Mouse (Mus musculus) heart, postnatal 0 days (tissue): ENCODE results near the gene Tmem259. TPM values are rescaled to one million over a fixed set of nuclear protein-coding genes. Genes with fewer than 3 reads are reported as not detected.

Experiments used
- ATAC-seq: fragments of 200-750 bp; cut with Nextera tagmentation; 2 replicates; pipeline ENCODE4 v1.8.0; 2017; ENCODE audit warnings: low read depth, moderate number of reproducible peaks, moderate library complexity; ENCODE audit not compliant: insufficient read depth
- DNase-seq: peaks from one replicate; pipeline ENCODE4 v3.0.0-alpha.2; 2016; ENCODE audit warnings: low spot score
- H3K27ac ChIP-seq: fragments of 300-500 bp; sonication (generic); 2 replicates; pipeline ENCODE4 v1.5.1; 2014; ENCODE audit warnings: low read depth, mild to moderate bottlenecking
- H3K27me3 ChIP-seq: fragments of 300-500 bp; sonication (generic); 2 replicates; pipeline ENCODE4 v1.6.1; 2014; ENCODE audit warnings: low read length, mixed read lengths; ENCODE audit not compliant: control insufficient read depth, insufficient read depth
- H3K36me3 ChIP-seq: fragments of 300-500 bp; sonication (generic); replicated peaks from 2 replicates; pipeline ENCODE4 v1.6.1; 2014; ENCODE audit warnings: low read length, mixed read lengths; ENCODE audit not compliant: control insufficient read depth, insufficient read depth
- H3K4me1 ChIP-seq: fragments of 300-500 bp; sonication (generic); 2 replicates; pipeline ENCODE4 v1.6.1; 2014; ENCODE audit warnings: antibody characterized with exemption; ENCODE audit not compliant: control insufficient read depth, insufficient read depth
- H3K4me2 ChIP-seq: fragments of 300-500 bp; sonication (generic); 2 replicates; pipeline ENCODE4 v1.6.1; 2014; ENCODE audit warnings: low read depth, mild to moderate bottlenecking, low read length, moderate library complexity
- H3K4me3 ChIP-seq: fragments of 300-500 bp; sonication (generic); 2 replicates; pipeline ENCODE4 v1.5.1; 2014; ENCODE audit warnings: low read depth, low read length
- H3K9ac ChIP-seq: fragments of 300-500 bp; sonication (generic); replicated peaks from 2 replicates; pipeline ENCODE4 v1.6.1; 2014; ENCODE audit warnings: low read depth, low read length, mixed read lengths
- H3K9me3 ChIP-seq: fragments of 300-500 bp; sonication (generic); replicated peaks from 2 replicates; pipeline ENCODE4 v1.6.1; 2016; ENCODE audit warnings: low read length; ENCODE audit not compliant: control insufficient read depth
- CTCF ChIP-seq: IDR thresholded peaks from 2 replicates; pipeline ENCODE4 v1.5.1; 2016; ENCODE audit warnings: antibody characterized with exemption, control low read depth, low read depth
- EP300 ChIP-seq: IDR thresholded peaks from 2 replicates; pipeline ENCODE4 v1.6.1; 2016; ENCODE audit warnings: antibody characterized with exemption, low read depth
- WGBS: fragments of 180-500 bp; shearing (Covaris S2); extraction: QIAGEN DNeasy Blood & Tissue Kit; methylation state at CpG from one replicate; pipeline ENCODE4 v1.1.7; 2014; 5-methylcytosine and 5-hydroxymethylcytosine counted together
- polyA plus RNA-seq: library from polyadenylated mRNA; unstranded; fragments of >200 nt; fragmentation: Nextera tagmentation; extraction: Ambion mirVana; gene quantifications from 2 replicates; pipeline ENCODE4 v1.2.1, GENCODE M21; 2015
- total RNA-seq: library from RNA; depleted of rRNA; stranded (reverse); fragments of >200 nt; gene quantifications from 2 replicates; pipeline ENCODE4 v1.2.3, GENCODE M21; 2014; ENCODE audit warnings: low replicate concordance

Tmem259 gene
- total and polyA plus RNA-seq, 2 experiments from 2014 or later = 18.0 to 162 TPM

- no peak overlapping the region for H3K4me3 ChIP-seq
- H3K4me2 ChIP-seq = no peak overlapping the region
- 0 out of 2 replicates have a peak, but pooled peaks cover 7% of the 10 kb centered on the region for H3K4me1 ChIP-seq
- H3K9me3 ChIP-seq = no peaks in the 10 kb centered on the region
- 40% methylated on average over 4 of the region's 4 CpGs for WGBS
- no peak overlapping the region for H3K27ac ChIP-seq
- no peaks in the 10 kb centered on the region for H3K36me3 ChIP-seq
- ATAC-seq = no peak
- H3K9ac ChIP-seq = no peak overlapping the region
- H3K27me3 ChIP-seq = no peaks in the 10 kb centered on the region
- TF ChIP-seq EP300 = no peak
- TF ChIP-seq CTCF = no peak
- no peak for DNase-seq
These were observed 27.4 kb downstream of the Tmem259 start for GRCm38 (mm10) chr10:79956643-79957154.

GRCm38 (mm10) chr10:79955691-79956090 lies 28.4 kb downstream of the Tmem259 start:
- no peak for DNase-seq
- no peaks in the 10 kb centered on the region for H3K9me3 ChIP-seq

GRCm38 (mm10) chr10:79953946-79954345 lies 30.2 kb downstream of the Tmem259 start:
- H3K4me3 ChIP-seq = no peak overlapping the region
- 82% methylated on average over 6 of the region's 6 CpGs for WGBS
- no peak overlapping the region for H3K27ac ChIP-seq
- DNase-seq = no peak
- H3K9me3 ChIP-seq = no peaks in the 10 kb centered on the region
- no peaks in the 10 kb centered on the region for H3K4me1 ChIP-seq
- no peak overlapping the region for H3K4me2 ChIP-seq
- H3K36me3 ChIP-seq = peaks cover 23% of the 10 kb centered on the region
- TF ChIP-seq EP300 (no peak), CTCF (peak; percentile 60)
- ATAC-seq = no peak
- no peak overlapping the region for H3K9ac ChIP-seq
- H3K27me3 ChIP-seq = no peaks in the 10 kb centered on the region

More at GRCm38 (mm10) chr10:79955691-79956090, 28.4 kb downstream of the Tmem259 start:
- Histone ChIP-seq H3K27ac (no peak overlapping the region), H3K4me3 (no peak overlapping the region), H3K9ac (no peak overlapping the region), H3K4me1 (0 out of 2 replicates have a peak, but pooled peaks cover 4% of the 10 kb centered on the region), H3K36me3 (peaks cover 9% of the 10 kb centered on the region; the same call in 1 of the 2 replicates), H3K27me3 (no peaks in the 10 kb centered on the region), H3K4me2 (no peak overlapping the region)
- TF ChIP-seq EP300 (no peak), CTCF (no peak)
- ATAC-seq = no peak
- WGBS = 69% methylated on average over 9 of the region's 9 CpGs

- H3K9me3 ChIP-seq = no peaks in the 10 kb centered on the region
- 79% methylated on average over 18 of the region's 18 CpGs for WGBS
- no peak overlapping the region for H3K4me2 ChIP-seq
- no peaks in the 10 kb centered on the region for H3K27me3 ChIP-seq
- no peak overlapping the region for H3K4me3 ChIP-seq
- H3K4me1 ChIP-seq = no peaks in the 10 kb centered on the region
- no peak overlapping the region for H3K27ac ChIP-seq
- H3K9ac ChIP-seq = no peak overlapping the region
- H3K36me3 ChIP-seq = peaks cover 23% of the 10 kb centered on the region
- no peak for TF ChIP-seq EP300
- no peak for TF ChIP-seq CTCF
- ATAC-seq (no peak), DNase-seq (no peak)
These were observed 33.5 kb downstream of the Tmem259 start for GRCm38 (mm10) chr10:79950661-79951060.

- Histone ChIP-seq H3K9me3 (no peaks in the 10 kb centered on the region), H3K27ac (no peak overlapping the region), H3K36me3 (peaks cover 23% of the 10 kb centered on the region), H3K4me1 (no peaks in the 10 kb centered on the region), H3K4me3 (no peak overlapping the region), H3K27me3 (no peaks in the 10 kb centered on the region), H3K4me2 (no peak overlapping the region), H3K9ac (no peak overlapping the region)
- WGBS = 70% methylated on average over 4 of the region's 4 CpGs
- TF ChIP-seq EP300 = no peak
- no peak for TF ChIP-seq CTCF
- DNase-seq = no peak
- no peak for ATAC-seq
These were observed 34.3 kb downstream of the Tmem259 start for GRCm38 (mm10) chr10:79949873-79950272.

GRCm38 (mm10) chr10:79947502-79947901 lies 36.6 kb downstream of the Tmem259 start:
- no peak for ATAC-seq
- Histone ChIP-seq H3K36me3 (peaks cover 23% of the 10 kb centered on the region), H3K4me1 (no peaks in the 10 kb centered on the region), H3K9me3 (no peaks in the 10 kb centered on the region), H3K27me3 (no peaks in the 10 kb centered on the region), H3K9ac (no peak overlapping the region), H3K4me3 (no peak overlapping the region), H3K27ac (no peak overlapping the region), H3K4me2 (no peak overlapping the region)
- no peak for TF ChIP-seq CTCF
- TF ChIP-seq EP300 = no peak
- DNase-seq = no peak
- 76% methylated on average over 6 of the region's 6 CpGs for whole genome bisulfite sequencing
